Mouse (Mus musculus) c-Kit-positive CD71-positive TER-119-positive erythroid progenitor cells, embryonic 14.5 days (primary cell): Measurements from ENCODE around the gene Cyp2c39.
"Not testable (repeated sequence)": the region's sequence is repeated elsewhere in the genome, so short reads cannot be mapped to it uniquely, and the experiment has no call there.

ENCODE experiments used
- DNase-seq: peaks from one replicate; pipeline ENCODE4 v3.0.0-alpha.2; 2013; ENCODE audit warnings: low spot score

Cyp2c39 gene

DNA sequence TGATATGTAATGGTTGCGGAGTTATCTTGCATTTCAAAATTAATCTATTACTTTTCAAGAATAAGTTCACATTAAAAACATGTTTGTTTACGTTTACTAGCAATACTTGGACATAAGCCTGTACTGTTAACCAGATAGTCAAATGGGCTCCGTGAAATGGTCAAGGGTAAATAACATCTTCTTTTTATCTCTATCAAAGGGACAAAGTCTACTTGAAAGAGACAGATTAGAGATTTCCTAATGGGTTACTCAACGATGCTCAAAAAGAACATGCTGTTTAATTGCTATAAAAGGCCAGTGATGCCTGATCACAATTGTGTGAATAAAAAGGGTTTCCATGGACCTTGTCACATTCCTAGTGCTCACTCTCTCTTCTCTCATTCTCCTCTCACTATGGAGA is at the start of gene Cyp2c39:
Gene Cyp2c39, plus strand, starts transcription at position 329 of the 400 bp plus-strand sequence.
- no peak for DNase-seq

DNA sequence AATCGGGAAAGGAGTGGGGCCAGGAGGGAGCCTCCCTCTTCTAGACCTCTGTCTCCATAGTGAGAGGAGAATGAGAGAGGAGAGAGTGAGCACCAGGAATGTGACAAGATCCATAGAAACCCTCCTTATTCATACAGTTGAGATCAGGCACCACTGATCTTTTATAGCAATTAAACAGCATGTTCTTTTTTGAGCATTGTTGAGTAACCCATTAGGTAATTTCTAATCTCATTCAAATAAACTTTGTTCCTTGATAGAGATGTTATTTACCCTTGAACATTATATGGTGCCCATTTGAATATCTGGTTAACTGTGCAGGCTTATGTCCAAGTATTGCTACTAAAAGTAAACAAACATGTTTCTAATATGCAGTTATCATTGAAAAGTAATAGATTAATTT is 47.7 kb upstream of the Cyp2c39 start, which contains the start of gene Cyp2c38:
Gene Cyp2c38, minus strand, starts transcription at position 135 of the 400 bp plus-strand sequence.
- no peak for DNase-seq

DNA sequence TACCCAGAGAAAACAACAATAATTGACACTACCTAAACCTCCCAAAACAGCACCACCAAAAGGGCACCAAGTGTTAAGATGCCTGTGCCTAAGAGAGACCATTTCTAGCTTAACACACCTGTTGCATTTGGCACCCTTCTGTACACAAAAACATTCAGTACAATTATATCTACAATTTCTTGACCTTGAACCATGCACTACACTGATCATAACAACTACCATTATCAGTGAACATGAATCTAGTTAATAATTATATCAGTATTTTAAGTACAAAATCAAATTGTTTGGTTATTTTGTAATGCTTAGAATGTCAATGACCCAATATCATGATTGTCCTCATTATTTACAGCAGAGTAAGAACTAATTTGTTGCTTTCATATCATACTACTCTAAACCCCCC is 46.7 kb upstream of the Cyp2c39 start:
- DNase-seq = no peak

DNA sequence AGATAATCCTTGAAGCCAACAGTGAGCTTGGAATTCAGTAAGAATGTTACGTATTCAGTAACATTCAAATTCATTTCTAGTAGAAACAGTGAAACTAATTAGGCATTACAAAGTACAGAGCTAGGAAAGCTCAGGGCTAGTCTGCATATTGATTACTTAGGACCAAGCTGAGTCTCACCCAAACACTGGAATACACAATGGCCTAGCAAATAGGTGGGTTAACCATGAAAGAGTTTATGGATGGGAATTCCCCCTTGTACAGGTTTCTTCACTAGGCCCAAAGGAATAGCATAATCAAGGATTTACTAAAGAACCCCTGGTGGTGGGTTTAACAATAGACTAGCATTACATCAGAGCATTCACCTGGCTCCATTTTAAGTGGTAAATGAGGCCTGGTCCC is 26.7 kb upstream of the Cyp2c39 start:
- DNase-seq = not testable (repeated sequence)

DNA sequence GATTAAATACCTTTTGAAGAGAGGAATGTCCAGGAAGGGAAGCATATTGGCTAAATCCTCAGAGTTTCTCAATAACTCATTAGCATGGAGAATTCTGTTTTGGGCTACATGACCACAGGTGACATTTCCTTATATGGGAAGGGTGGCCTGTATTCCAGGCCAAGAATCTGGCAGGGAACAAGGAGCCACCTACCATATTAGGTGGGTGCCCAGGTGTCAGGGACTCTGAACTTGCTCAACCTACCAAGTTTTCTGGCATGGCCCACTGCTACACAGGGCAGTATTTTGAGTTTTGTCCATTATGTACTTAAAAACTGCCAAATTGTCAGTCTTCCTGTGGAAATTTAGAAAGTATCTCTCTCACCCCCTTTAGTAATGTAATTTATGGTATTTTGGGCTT is 4.3 kb upstream of the Cyp2c39 start:
- DNase-seq = no peak

DNA sequence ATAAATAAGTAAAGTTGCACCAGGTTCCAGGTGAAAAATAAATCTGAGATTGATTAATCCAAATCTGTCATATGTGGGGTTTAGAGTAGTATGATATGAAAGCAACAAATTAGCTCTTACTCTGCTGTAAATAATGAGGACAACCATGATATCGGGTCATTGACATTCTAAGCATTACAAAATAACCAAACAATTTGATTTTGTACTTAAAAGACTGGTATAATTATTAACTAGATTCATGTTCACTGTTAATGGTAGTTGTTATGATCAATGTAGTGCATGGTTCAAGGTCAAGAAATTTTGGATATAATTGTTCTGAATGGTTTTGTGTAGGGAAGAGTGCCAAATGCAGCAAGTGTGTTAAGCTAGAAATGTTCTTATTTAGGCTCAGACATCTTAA is 1.1 kb upstream of the Cyp2c39 start:
- DNase-seq = no peak
